Mouse (Mus musculus) heart, embryonic 11.5 days (tissue): Measurements from ENCODE around the gene Camk1d. TPM values are rescaled to one million over a fixed set of nuclear protein-coding genes. Genes with fewer than 3 reads are reported as not detected.

ENCODE experiments used
- ATAC-seq: fragments of 200-750 bp; cut with Nextera tagmentation; replicated peaks from 2 replicates; pipeline ENCODE4 v1.8.0; 2017; ENCODE audit warnings: moderate library complexity; ENCODE audit not compliant: insufficient number of reproducible peaks, low FRiP score, low TSS enrichment
- H3K27ac ChIP-seq: fragments of 300-500 bp; sonication (generic); 2 replicates; pipeline ENCODE4 v1.5.1; 2014; ENCODE audit warnings: mild to moderate bottlenecking, low read depth, low read length
- H3K27me3 ChIP-seq: fragments of 300-500 bp; sonication (generic); 2 replicates; pipeline ENCODE4 v1.6.1; 2014; ENCODE audit warnings: mild to moderate bottlenecking, low read length, mixed read lengths; ENCODE audit not compliant: control insufficient read depth, insufficient read depth
- H3K36me3 ChIP-seq: fragments of 300-500 bp; sonication (generic); 2 replicates; pipeline ENCODE4 v1.6.1; 2014; ENCODE audit warnings: mild to moderate bottlenecking, low read length, moderate library complexity, mixed read lengths; ENCODE audit not compliant: control insufficient read depth, insufficient read depth
- H3K4me1 ChIP-seq: fragments of 300-500 bp; sonication (generic); 2 replicates; pipeline ENCODE4 v1.6.1; 2014; ENCODE audit warnings: low read length; ENCODE audit not compliant: control insufficient read depth, insufficient read depth
- H3K4me2 ChIP-seq: fragments of 300-500 bp; sonication (generic); 2 replicates; pipeline ENCODE4 v1.6.1; 2014; ENCODE audit warnings: mild to moderate bottlenecking, moderate library complexity
- H3K4me3 ChIP-seq: fragments of 300-500 bp; sonication (generic); 2 replicates; pipeline ENCODE4 v1.5.1; 2014; ENCODE audit warnings: low read depth, low read length
- H3K9ac ChIP-seq: fragments of 300-500 bp; sonication (generic); 2 replicates; pipeline ENCODE4 v1.6.1; 2014; ENCODE audit warnings: mild to moderate bottlenecking, low read depth, low read length, moderate library complexity
- H3K9me3 ChIP-seq: fragments of 300-500 bp; sonication (generic); replicated peaks from 2 replicates; pipeline ENCODE4 v1.6.1; 2016; ENCODE audit warnings: low read length; ENCODE audit not compliant: control insufficient read depth
- WGBS: fragments of 180-500 bp; shearing (Covaris S2); extraction: QIAGEN DNeasy Blood & Tissue Kit; methylation state at CpG from one replicate; pipeline ENCODE4 v1.1.7; 2014; ENCODE audit not compliant: insufficient replicate concordance; 5-methylcytosine and 5-hydroxymethylcytosine counted together
- polyA plus RNA-seq: library from polyadenylated mRNA; unstranded; fragments of >200 nt; fragmentation: Nextera tagmentation; extraction: Ambion mirVana; gene quantifications from 2 replicates; pipeline ENCODE4 v1.2.1, GENCODE M21; 2014

The Camk1d gene
- polyA plus RNA-seq, 1 experiment from 2014 or later = 2.9 TPM

DNA sequence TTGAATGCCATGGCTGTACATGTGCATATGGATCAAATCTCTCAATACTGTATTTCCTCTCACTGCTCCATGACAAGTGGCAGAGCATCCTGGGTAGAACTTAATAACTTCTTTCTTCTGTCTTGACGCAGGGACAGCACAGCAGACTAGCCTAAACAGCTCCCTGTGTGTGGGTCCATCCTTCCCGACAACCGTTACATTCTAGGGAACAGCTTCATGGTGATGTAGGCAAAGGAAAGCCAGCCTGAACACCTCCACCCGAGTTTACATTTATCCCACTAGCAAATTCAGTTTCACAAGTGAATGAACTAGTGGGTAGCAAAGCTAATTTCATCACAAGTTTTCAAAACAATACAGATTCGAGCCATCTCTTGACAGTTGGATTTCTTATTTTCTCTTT, 269.0 kb downstream of the Camk1d start:
- no peak for ATAC-seq
- H3K9me3 ChIP-seq = no peaks in the 10 kb centered on the region
- no peak overlapping the region for H3K4me2 ChIP-seq
- 80% methylated on average over 5 of the region's 5 CpGs for WGBS
- H3K27me3 ChIP-seq = no peaks in the 10 kb centered on the region
- no peak overlapping the region for H3K4me3 ChIP-seq
- H3K9ac ChIP-seq = no peak overlapping the region
- no peak overlapping the region for H3K27ac ChIP-seq
- no peaks in the 10 kb centered on the region for H3K36me3 ChIP-seq
- H3K4me1 ChIP-seq = no peaks in the 10 kb centered on the region

DNA sequence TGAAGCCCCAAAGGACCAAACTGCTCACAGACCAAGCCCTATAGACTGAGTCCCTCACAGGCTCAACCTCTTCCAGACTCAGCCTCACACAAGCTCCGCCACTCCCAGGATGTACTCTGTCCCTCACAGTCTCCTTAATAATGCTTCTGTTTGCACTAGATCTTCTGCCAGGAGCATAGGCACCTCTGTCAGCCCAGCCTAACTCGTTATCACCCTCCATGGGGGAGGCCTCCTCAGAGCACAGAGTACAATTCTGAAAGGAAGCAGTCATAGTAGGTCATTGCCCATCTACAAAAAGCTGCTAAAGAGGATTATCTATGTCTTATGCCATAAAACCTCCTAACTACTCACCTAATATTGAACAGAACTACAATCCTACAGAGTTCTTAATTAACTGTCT, 276.6 kb downstream of the Camk1d start:
- no peaks in the 10 kb centered on the region for H3K27me3 ChIP-seq
- H3K4me1 ChIP-seq = no peaks in the 10 kb centered on the region
- no peaks in the 10 kb centered on the region for H3K36me3 ChIP-seq
- no peak for ATAC-seq
- WGBS = 52% methylated on average over 2 of the region's 2 CpGs
- H3K9me3 ChIP-seq = no peaks in the 10 kb centered on the region
- H3K4me2 ChIP-seq = no peak overlapping the region
- H3K27ac ChIP-seq = no peak overlapping the region
- no peak overlapping the region for H3K9ac ChIP-seq
- H3K4me3 ChIP-seq = no peak overlapping the region

DNA sequence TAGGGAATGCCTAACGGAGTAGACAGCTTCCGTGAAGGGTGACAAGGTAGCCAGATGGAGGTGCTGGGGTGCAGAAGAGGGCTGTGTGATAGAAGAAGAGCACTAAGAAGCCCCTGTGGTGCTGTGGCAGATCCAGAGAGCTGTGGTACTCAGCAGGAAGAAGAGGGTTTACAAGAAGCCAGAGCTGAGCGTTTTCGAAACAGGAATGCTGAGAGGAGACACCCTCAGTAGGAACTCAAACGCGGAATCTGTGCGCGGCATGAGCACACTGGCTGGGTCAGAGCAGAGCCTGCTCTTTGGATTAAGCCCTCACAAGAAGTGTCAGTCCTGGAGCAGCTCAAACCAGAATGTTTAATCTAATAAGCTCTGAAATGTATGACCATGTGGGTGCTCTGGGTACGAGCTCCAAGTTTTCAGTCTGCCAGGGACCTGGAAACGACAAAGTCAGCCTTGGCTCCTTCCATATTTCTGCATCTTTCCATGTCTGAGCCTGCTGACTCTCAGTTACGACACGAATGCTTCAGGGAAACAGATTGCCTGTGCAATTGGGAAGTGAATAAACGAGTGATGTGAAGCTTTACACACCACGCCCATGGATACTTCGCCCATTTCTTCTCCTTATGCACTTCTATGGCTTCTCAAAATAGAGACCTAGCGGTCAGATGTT, 278.6 kb downstream of the Camk1d start:
- Histone ChIP-seq H3K9ac (no peak overlapping the region), H3K4me1 (no peaks in the 10 kb centered on the region), H3K27ac (no peak overlapping the region), H3K4me3 (no peak overlapping the region), H3K36me3 (no peaks in the 10 kb centered on the region), H3K27me3 (no peaks in the 10 kb centered on the region), H3K9me3 (no peaks in the 10 kb centered on the region), H3K4me2 (no peak overlapping the region)
- ATAC-seq = no peak
- WGBS = 71% methylated on average over 16 of the region's 16 CpGs

DNA sequence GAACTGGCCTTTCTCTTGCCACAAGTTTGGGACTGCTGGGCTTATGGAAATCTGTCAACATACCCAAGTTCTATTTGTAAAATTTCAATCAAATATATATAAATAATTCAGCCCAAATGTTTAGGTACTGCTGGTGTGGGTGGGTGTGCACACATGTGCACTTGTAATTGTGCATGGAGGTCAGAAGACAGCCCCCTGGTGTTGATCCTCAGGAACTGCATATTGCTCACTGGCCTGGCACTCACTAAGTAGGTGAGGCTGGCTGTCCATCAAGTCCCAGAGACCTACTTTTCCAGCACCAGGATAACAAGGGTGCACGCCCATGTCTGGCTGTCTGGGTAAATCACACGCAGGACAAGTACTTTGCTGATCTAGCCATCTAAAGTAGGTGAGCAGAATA, 283.0 kb downstream of the Camk1d start:
- H3K4me2 ChIP-seq = no peak overlapping the region
- H3K36me3 ChIP-seq = no peaks in the 10 kb centered on the region
- H3K4me3 ChIP-seq = no peak overlapping the region
- no peak for ATAC-seq
- H3K4me1 ChIP-seq = no peaks in the 10 kb centered on the region
- no peaks in the 10 kb centered on the region for H3K9me3 ChIP-seq
- H3K27ac ChIP-seq = no peak overlapping the region
- H3K27me3 ChIP-seq = no peaks in the 10 kb centered on the region
- no peak overlapping the region for H3K9ac ChIP-seq
- WGBS = 47% methylated on average over 2 of the region's 2 CpGs

DNA sequence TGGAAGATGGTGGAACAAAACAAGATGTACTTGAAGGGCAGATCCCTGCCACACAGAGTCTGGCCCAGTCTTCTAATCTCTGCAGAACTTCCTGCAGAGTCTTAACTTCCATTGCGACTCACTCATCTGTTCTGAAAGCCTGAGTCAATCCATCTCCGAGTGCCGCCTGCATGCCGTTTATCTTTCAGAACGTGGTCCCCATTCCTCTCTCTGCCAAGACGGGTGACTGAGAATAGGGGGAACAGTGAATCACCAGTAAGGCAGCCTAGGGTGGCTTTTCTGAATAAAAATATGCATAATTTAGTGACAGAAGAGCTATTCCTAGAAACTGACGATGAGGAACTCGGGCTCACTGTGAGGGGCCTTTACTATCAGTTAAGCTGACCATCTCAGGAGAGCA, 284.4 kb downstream of the Camk1d start:
- Histone ChIP-seq H3K9ac (no peak overlapping the region), H3K9me3 (no peaks in the 10 kb centered on the region), H3K4me3 (no peak overlapping the region), H3K4me2 (no peak overlapping the region), H3K36me3 (no peaks in the 10 kb centered on the region), H3K27me3 (no peaks in the 10 kb centered on the region), H3K4me1 (no peaks in the 10 kb centered on the region), H3K27ac (no peak overlapping the region)
- ATAC-seq = no peak
- 50% methylated on average over 8 of the region's 8 CpGs for WGBS

DNA sequence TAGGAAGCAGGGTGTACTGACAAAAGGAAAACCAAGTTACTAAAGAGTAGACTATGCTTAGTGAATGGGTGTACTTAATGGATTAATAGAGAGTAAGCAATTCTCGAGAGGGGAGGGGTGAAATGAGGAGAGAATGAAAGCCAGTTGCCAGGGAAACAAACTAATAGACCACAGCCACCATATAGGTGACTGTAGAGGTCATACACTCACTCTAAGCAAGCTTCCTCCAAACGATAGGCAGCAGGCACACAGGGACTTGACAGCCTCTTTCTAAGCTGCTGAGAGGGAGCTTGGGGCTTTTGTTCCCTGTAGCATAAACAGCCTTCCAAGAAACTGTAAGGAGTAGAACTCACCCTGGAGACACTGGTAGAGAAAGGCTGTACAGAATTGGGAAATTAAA, 288.2 kb downstream of the Camk1d start:
- no peak for ATAC-seq
- no peak overlapping the region for H3K9ac ChIP-seq
- H3K4me1 ChIP-seq = no peaks in the 10 kb centered on the region
- no peaks in the 10 kb centered on the region for H3K27me3 ChIP-seq
- no peak overlapping the region for H3K4me3 ChIP-seq
- WGBS = 60% methylated on average over 2 of the region's 2 CpGs
- no peaks in the 10 kb centered on the region for H3K9me3 ChIP-seq
- H3K36me3 ChIP-seq = no peaks in the 10 kb centered on the region
- H3K27ac ChIP-seq = no peak overlapping the region
- no peak overlapping the region for H3K4me2 ChIP-seq

DNA sequence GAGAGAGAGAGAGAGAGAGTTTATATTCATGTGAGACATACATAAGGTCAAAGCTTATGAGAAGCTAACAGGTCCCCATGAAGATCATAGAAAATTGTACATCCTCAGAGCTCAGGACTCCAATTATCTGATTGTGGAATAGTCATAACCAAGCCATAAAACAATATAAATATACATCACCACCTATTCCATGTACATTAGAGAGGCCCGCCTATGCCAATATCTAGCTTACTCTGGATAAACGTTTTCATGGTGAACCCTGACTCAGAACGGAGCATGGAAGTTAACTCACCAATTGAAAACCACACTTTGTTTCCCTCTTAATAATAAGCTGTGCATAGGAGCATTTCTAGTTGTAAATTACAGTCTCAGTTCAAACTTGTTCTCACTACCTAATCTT, 288.7 kb downstream of the Camk1d start:
- Histone ChIP-seq H3K4me1 (no peaks in the 10 kb centered on the region), H3K9me3 (no peaks in the 10 kb centered on the region), H3K36me3 (no peaks in the 10 kb centered on the region), H3K4me3 (no peak overlapping the region), H3K27me3 (no peaks in the 10 kb centered on the region), H3K27ac (no peak overlapping the region), H3K4me2 (no peak overlapping the region), H3K9ac (no peak overlapping the region)
- 77% methylated on average over 3 of the region's 3 CpGs for WGBS
- no peak for ATAC-seq

DNA sequence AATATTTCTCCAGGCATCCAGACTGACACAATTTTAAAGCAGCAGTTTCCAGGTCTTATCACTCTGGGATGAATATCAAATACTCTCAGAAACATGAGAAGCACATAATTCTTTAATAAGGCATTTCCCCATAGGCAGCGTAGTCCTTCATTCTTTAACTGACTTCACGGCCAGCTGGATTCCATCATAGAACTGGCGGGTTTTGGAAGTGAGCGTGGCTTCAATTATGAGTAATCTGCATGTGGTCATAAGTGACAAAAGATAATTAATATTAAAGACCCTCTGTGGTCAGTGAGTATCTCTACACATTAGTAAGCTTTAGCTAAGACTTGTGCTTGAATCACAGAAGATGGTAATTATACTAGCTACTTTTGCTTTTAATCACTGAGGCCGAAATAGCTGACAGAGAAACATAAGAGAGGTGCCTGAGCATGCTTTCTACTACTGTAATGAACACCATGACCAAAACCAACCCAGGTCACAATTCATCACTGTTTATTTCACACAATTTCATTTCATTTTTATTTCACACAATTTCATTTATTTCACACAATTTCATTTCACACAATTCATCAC, 293.6 kb downstream of the Camk1d start:
- no peak for ATAC-seq
- no peaks in the 10 kb centered on the region for H3K36me3 ChIP-seq
- no peaks in the 10 kb centered on the region for H3K27me3 ChIP-seq
- no peak overlapping the region for H3K9ac ChIP-seq
- 70% methylated on average over 5 of the region's 5 CpGs for WGBS
- H3K9me3 ChIP-seq = no peaks in the 10 kb centered on the region
- no peak overlapping the region for H3K27ac ChIP-seq
- no peak overlapping the region for H3K4me2 ChIP-seq
- no peak overlapping the region for H3K4me3 ChIP-seq
- H3K4me1 ChIP-seq = no peaks in the 10 kb centered on the region

DNA sequence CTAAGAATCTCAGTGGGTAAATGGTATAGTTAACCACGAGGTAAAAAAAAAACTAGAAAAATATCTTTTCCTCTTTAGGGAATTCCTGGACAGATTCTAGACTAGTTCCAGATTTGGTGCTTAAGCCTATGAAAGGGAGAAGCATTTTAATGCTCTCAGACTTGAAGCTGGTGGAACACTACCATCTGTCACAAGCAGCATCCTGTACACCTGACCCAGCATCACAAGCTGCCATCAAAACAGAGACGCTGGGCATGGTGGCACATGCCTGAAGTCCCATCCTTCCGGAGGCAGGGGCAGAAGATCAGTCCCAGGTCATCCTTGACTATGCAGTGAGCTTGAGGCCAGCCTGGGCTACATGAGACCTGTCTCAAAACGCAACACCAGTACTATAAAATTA, 295.5 kb downstream of the Camk1d start:
- Histone ChIP-seq H3K9ac (no peak overlapping the region), H3K27ac (no peak overlapping the region), H3K27me3 (no peaks in the 10 kb centered on the region), H3K36me3 (no peaks in the 10 kb centered on the region), H3K4me3 (no peak overlapping the region), H3K9me3 (no peaks in the 10 kb centered on the region), H3K4me2 (no peak overlapping the region), H3K4me1 (no peaks in the 10 kb centered on the region)
- no peak for ATAC-seq
- WGBS = 84% methylated on average over 4 of the region's 4 CpGs
